Mouse (Mus musculus): ENCODE results near the gene Maff.

The Maff gene

GRCm38 (mm10) chr15:79330521-79330920 lies 15.9 kb upstream of the Maff start:
- no peak for DNase-seq

- no peak for DNase-seq
These were observed 13.0 kb upstream of the Maff start for GRCm38 (mm10) chr15:79333409-79333808.

- DNase-seq: no peak
These were observed 11.3 kb upstream of the Maff start for GRCm38 (mm10) chr15:79335061-79335655.

GRCm38 (mm10) chr15:79338978-79339377 lies 7.4 kb upstream of the Maff start:
- no peak for DNase-seq

GRCm38 (mm10) chr15:79342641-79343337 lies 3.6 kb upstream of the Maff start:
- DNase-seq: no peak

GRCm38 (mm10) chr15:79344627-79345026 lies 1.8 kb upstream of the Maff start:
- no peak for DNase-seq

- peak; percentile 95 for DNase-seq
These were observed 884 bp downstream of the Maff start for GRCm38 (mm10) chr15:79347165-79347844.

- DNase-seq: peak; percentile 75
These were observed 1.6 kb downstream of the Maff start for GRCm38 (mm10) chr15:79347845-79348506.

- DNase-seq: no peak
These were observed 2.2 kb downstream of the Maff start for GRCm38 (mm10) chr15:79348651-79349050.

- DNase-seq: no peak
These were observed 4.4 kb downstream of the Maff start for GRCm38 (mm10) chr15:79350866-79351265.

- no peak for DNase-seq
These were observed 4.9 kb downstream of the Maff start for GRCm38 (mm10) chr15:79351331-79351767.

- no peak for DNase-seq
These were observed 6.1 kb downstream of the Maff start for GRCm38 (mm10) chr15:79352479-79352878.

- DNase-seq: no peak
These were observed 7.4 kb downstream of the Maff start for GRCm38 (mm10) chr15:79353690-79354305.

GRCm38 (mm10) chr15:79354619-79355018 lies 8.2 kb downstream of the Maff start:
- no peak for DNase-seq

GRCm38 (mm10) chr15:79356481-79356880 lies 10.1 kb downstream of the Maff start:
- DNase-seq: no peak

GRCm38 (mm10) chr15:79357036-79357911 lies 10.9 kb downstream of the Maff start:
- DNase-seq: peak; percentile 79

GRCm38 (mm10) chr15:79357974-79358690 lies 11.7 kb downstream of the Maff start:
- DNase-seq: no peak

GRCm38 (mm10) chr15:79359954-79360353 lies 13.5 kb downstream of the Maff start:
- no peak for DNase-seq

GRCm38 (mm10) chr15:79360371-79360770 lies 13.9 kb downstream of the Maff start:
- no peak for DNase-seq

GRCm38 (mm10) chr15:79361023-79361422 lies 14.6 kb downstream of the Maff start:
- DNase-seq: no peak

GRCm38 (mm10) chr15:79364120-79364519 lies 17.7 kb downstream of the Maff start:
- no peak for DNase-seq
